Mouse (Mus musculus) hindbrain, embryonic 12.5 days (tissue): ENCODE measurements at regions not wholly inside any gene's neighbourhood (a gene's known extent, or its start where the extent isn't known, plus 50 kb on each side); places are given as distances from the start of the nearest gene placed in this dataset.
"Not testable (repeated sequence)": the region's sequence is repeated elsewhere in the genome, so short reads cannot be mapped to it uniquely, and the experiment has no call there.

Experiments used
- ATAC-seq: fragments of 200-750 bp; cut with Nextera tagmentation; 2 replicates; pipeline ENCODE4 v1.8.0; 2017; ENCODE audit warnings: moderate TSS enrichment; ENCODE audit not compliant: low FRiP score
- H3K27ac ChIP-seq: fragments of 300-500 bp; sonication (generic); 2 replicates; pipeline ENCODE4 v1.5.1; 2016; ENCODE audit warnings: mild to moderate bottlenecking
- H3K27me3 ChIP-seq: fragments of 300-500 bp; sonication (generic); 2 replicates; pipeline ENCODE4 v1.6.1; 2016; ENCODE audit warnings: mild to moderate bottlenecking
- H3K36me3 ChIP-seq: fragments of 300-500 bp; sonication (generic); 2 replicates; pipeline ENCODE4 v1.6.1; 2016; ENCODE audit warnings: mild to moderate bottlenecking
- H3K4me1 ChIP-seq: fragments of 300-500 bp; sonication (generic); 2 replicates; pipeline ENCODE4 v1.6.1; 2016
- H3K4me2 ChIP-seq: fragments of 300-500 bp; sonication (generic); replicated peaks from 2 replicates; pipeline ENCODE4 v1.6.1; 2016; ENCODE audit warnings: mild to moderate bottlenecking
- H3K4me3 ChIP-seq: fragments of 300-500 bp; sonication (generic); 2 replicates; pipeline ENCODE4 v1.5.1; 2016; ENCODE audit warnings: mild to moderate bottlenecking
- H3K9ac ChIP-seq: fragments of 300-500 bp; sonication (generic); 2 replicates; pipeline ENCODE4 v1.6.1; 2016; ENCODE audit warnings: mild to moderate bottlenecking, moderate library complexity
- H3K9me3 ChIP-seq: fragments of 300-500 bp; sonication (generic); replicated peaks from 2 replicates; pipeline ENCODE4 v1.6.1; 2016; ENCODE audit warnings: mild to moderate bottlenecking
- WGBS: fragments of 180-500 bp; shearing (Covaris S2); methylation state at CpG from one replicate; pipeline ENCODE4 v1.1.7; 2016; 5-methylcytosine and 5-hydroxymethylcytosine counted together

DNA sequence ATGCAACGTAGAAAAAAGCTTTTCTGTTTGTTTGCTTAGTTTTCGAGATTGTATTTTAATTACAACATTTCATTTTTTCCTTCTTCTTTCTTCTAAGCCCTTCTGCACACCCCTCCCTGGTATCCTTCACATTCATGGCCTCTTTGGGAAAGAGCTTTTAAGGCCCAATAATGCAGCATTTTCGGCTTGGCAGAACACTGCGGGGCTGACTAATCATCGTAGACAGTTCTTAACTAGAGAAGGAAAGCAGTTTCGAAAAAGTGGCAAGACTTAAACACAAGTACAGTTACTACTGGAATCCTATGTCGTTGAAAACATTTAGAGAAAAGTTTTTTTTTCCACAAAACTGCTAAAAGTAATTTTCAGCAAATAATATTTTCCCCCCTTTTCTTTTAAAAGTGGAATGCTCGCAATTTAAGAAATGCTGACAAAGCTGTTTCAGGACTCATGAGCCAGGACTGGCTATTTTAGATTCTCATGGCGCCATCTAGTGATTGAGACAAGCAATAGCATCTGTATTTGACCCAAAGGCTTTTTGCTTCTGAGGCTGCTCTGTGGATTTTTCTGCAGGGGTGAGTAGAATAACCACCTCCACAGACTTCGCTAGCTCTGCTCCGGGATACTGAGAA lies 137.7 kb upstream of the Fam3c start:
- no peak overlapping the region for H3K9ac ChIP-seq
- H3K36me3 ChIP-seq, result no peaks in the 10 kb centered on the region
- H3K27me3 ChIP-seq, result no peaks in the 10 kb centered on the region
- H3K27ac ChIP-seq, result no peak overlapping the region
- H3K4me2 ChIP-seq, result no peak overlapping the region
- 46% methylated on average over 11 of the region's 11 CpGs for WGBS
- H3K4me1 ChIP-seq, result no peaks in the 10 kb centered on the region
- peak; percentile 68; the same call in 1 of the 2 replicates for ATAC-seq
- no peaks in the 10 kb centered on the region for H3K9me3 ChIP-seq
- no peak overlapping the region for H3K4me3 ChIP-seq

DNA sequence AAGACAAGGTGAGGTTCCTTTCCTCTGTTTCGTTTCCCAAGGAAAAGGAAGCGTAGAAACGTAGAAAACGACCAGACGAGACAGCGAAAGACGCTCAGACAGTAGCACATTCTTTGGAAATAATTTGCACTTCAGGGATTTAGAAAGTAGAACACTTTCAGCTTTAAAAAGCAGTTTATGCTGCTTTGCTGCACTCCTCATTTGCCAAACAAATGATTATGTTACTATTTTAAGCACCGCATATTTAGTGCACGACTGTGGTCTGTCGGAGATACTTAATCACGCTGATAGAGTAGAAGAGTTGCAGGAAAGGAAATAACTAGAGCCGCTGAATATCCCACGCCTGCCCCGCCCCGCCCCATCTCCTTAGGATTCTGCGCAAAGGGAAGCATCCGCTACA lies 136.9 kb upstream of the Fam3c start:
- Histone ChIP-seq H3K4me1 (no peaks in the 10 kb centered on the region), H3K27me3 (no peaks in the 10 kb centered on the region), H3K4me2 (no peak overlapping the region), H3K36me3 (no peaks in the 10 kb centered on the region), H3K4me3 (no peak overlapping the region), H3K9me3 (no peaks in the 10 kb centered on the region), H3K9ac (no peak overlapping the region), H3K27ac (no peak overlapping the region)
- WGBS, result 93% methylated on average over 17 of the region's 17 CpGs
- no peak for ATAC-seq

DNA sequence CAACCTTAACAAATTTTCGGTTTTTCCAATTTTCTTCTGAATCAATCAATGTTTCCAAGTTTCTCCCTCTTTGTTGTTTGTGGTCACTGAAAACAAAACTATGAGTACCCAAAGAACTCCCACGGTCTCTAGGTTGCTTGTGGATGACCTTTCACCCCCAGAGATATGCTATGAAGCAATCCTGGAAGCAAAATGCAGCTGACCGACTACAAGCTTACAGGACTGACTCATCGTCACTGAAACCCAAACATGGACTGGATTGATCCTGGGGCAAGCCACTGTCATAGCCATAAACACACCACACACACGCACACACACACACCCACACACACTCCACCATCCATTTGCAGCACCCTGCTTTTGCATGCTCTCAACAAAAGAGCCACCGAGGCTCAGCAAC lies 134.7 kb upstream of the Fam3c start:
- H3K9ac ChIP-seq, result no peak overlapping the region
- H3K27me3 ChIP-seq, result no peaks in the 10 kb centered on the region
- H3K36me3 ChIP-seq, result no peaks in the 10 kb centered on the region
- H3K4me2 ChIP-seq, result no peak overlapping the region
- no peak overlapping the region for H3K4me3 ChIP-seq
- H3K9me3 ChIP-seq, result no peaks in the 10 kb centered on the region
- H3K27ac ChIP-seq, result no peak overlapping the region
- no peak for ATAC-seq
- H3K4me1 ChIP-seq, result no peaks in the 10 kb centered on the region
- WGBS, result 88% methylated on average over 6 of the region's 6 CpGs

DNA sequence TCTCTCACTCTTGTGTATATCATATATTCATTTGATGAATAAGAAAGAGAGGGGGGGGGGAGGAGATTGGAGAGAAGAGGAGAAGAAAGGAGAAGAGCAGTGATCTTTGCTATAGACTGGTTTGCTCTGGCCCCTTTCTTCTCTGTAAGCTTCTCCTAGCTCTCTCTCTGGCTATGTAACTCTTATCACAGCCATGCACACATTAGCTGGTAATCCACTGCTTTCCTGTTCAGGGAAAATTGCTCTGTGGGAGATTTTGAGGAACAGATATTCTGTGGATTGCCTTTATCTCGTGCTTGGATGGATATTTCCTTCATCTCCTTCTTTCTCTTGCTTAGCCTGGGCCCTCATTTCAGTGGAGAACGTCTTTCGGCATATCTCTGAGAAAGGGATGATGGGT lies 131.4 kb upstream of the Fam3c start:
- H3K36me3 ChIP-seq, result no peaks in the 10 kb centered on the region
- no peak overlapping the region for H3K4me3 ChIP-seq
- no peak overlapping the region for H3K27ac ChIP-seq
- no peaks in the 10 kb centered on the region for H3K9me3 ChIP-seq
- H3K4me1 ChIP-seq, result no peaks in the 10 kb centered on the region
- 81% methylated on average over 3 of the region's 3 CpGs for WGBS
- no peaks in the 10 kb centered on the region for H3K27me3 ChIP-seq
- no peak overlapping the region for H3K9ac ChIP-seq
- no peak for ATAC-seq
- H3K4me2 ChIP-seq, result no peak overlapping the region

DNA sequence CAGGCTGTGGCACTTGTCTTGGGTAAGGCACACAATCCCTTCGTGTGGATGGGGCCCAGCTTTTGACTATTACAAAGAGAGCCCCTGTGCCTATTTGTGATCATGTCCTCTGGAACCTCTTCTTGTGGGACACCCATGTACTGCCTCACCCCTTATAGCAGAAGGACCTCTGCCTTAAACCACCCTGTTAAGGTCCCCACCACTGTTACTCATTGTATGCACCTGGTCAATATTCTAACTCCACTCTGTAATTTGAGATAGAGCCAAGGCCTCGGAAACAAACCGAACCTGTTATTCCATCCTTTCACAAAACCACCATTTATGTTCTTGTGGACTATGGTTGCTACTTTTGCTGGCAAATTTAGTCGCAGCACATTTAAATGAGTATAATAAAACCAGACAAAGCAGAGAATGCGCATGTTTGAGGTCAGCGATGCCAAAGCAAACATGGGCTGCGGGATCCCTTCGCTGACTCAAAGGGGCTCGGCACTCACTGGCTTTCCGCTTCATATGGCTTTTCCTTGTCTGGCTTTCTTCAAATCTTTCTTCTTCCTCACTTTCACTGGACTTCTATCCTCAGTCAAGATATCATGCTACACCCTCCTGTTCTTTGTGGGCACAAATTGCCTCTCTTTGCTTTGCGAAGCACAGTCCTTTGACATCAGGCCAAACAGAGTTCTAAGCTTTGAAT lies 129.9 kb upstream of the Fam3c start:
- 79% methylated on average over 11 of the region's 11 CpGs for whole genome bisulfite sequencing
- no peaks in the 10 kb centered on the region for H3K9me3 ChIP-seq
- no peaks in the 10 kb centered on the region for H3K27me3 ChIP-seq
- H3K4me3 ChIP-seq, result no peak overlapping the region
- H3K9ac ChIP-seq, result no peak overlapping the region
- H3K27ac ChIP-seq, result no peak overlapping the region
- H3K36me3 ChIP-seq, result no peaks in the 10 kb centered on the region
- no peak overlapping the region for H3K4me2 ChIP-seq
- no peak for ATAC-seq
- no peaks in the 10 kb centered on the region for H3K4me1 ChIP-seq

DNA sequence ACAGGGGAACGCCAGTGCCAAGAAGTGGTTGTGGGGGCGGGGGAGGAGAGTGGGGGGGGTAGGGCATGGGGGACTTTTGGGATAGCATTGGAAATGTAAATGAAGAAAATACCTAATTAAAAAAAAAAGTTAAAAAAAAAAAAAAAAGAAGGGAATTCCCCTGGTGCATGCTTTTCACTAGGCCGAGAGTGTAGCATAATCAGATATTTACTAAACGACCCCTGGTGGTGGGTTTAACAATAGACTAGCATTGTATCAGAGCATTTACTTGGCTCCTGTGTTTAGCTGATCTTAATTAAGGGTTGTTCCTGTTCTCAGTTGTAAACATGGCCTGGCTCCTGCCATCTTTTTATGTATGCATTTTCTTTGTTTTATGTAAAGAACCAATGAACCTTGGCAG lies 126.2 kb upstream of the Fam3c start:
- WGBS, result 85% methylated on average over 4 of the region's 4 CpGs
- not testable (repeated sequence) for H3K9me3 ChIP-seq

DNA sequence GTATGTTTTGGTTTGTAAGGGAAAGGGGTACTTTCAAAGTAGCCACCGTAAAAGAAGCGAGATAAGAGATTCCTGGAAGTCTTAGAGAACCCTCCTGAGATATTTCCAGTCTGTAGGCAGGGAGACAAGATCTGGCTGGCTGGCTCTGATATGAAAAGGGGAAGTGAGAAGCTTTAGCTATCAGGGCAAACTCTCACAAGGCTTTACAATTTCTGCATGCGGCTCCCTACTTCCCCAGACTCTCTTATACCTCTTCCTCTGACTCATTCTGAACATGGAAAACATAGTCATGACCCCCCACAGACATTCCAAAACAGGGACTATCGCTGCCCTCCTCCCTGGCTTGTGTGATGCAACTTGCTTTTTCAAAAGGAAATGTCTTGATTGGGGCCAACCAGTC lies 118.6 kb upstream of the Fam3c start:
- no peak overlapping the region for H3K4me3 ChIP-seq
- no peaks in the 10 kb centered on the region for H3K9me3 ChIP-seq
- no peak overlapping the region for H3K27ac ChIP-seq
- H3K27me3 ChIP-seq, result no peaks in the 10 kb centered on the region
- no peak for ATAC-seq
- H3K4me2 ChIP-seq, result no peak overlapping the region
- 85% methylated on average over 4 of the region's 4 CpGs for WGBS
- no peak overlapping the region for H3K9ac ChIP-seq
- no peaks in the 10 kb centered on the region for H3K36me3 ChIP-seq
- H3K4me1 ChIP-seq, result no peaks in the 10 kb centered on the region

More for the DNA sequence above, 126.2 kb upstream of the Fam3c start:
- H3K36me3 ChIP-seq, H3K27me3 ChIP-seq, H3K9ac ChIP-seq, H3K4me3 ChIP-seq, H3K4me1 ChIP-seq, ATAC-seq, H3K27ac ChIP-seq, H3K4me2 ChIP-seq: not testable (repeated sequence)

DNA sequence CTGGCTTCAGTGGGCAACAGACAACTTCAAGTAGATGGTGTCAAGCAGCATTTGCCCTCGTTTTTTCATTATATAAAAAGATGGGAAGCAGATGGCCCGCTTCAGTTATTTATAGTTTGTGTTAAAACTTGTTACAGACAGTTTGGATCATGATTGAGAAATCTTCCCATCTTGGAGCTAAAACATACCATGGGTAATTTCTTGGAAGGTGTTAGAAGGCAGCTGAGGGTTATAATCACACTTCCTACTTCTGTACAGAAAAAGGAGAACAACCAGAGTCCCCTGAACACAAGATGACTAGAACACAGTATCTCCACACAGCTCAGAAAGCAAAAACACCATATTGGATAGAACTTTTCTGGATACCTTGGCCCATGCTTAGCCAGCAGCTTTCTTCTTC lies 118.0 kb upstream of the Fam3c start:
- H3K4me1 ChIP-seq, result no peaks in the 10 kb centered on the region
- WGBS, result 76% methylated on average over 2 of the region's 2 CpGs
- H3K4me2 ChIP-seq, result no peak overlapping the region
- no peak overlapping the region for H3K4me3 ChIP-seq
- no peaks in the 10 kb centered on the region for H3K9me3 ChIP-seq
- H3K9ac ChIP-seq, result no peak overlapping the region
- no peaks in the 10 kb centered on the region for H3K27me3 ChIP-seq
- H3K36me3 ChIP-seq, result no peaks in the 10 kb centered on the region
- no peak overlapping the region for H3K27ac ChIP-seq
- no peak for ATAC-seq

DNA sequence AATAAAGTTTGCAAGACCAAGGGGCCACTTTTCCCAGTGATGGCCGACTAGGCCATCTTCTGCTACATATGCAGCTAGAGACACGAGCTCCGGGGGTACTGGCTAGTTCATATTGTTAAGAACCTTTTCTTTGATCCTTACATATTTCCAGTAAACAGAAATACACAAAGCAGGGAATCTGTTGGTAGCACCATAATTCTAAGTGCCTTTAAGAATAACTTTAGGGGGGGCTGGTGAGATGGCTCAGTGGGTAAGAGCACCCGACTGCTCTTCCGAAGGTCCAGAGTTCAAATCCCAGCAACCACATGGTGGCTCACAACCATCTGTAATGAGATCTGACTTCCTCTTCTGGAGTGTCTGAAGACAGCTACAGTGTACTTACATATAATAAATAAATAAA lies 116.4 kb upstream of the Fam3c start:
- not testable (repeated sequence) for H3K4me3 ChIP-seq, H3K27me3 ChIP-seq, H3K4me2 ChIP-seq, H3K9ac ChIP-seq, H3K27ac ChIP-seq, ATAC-seq, H3K9me3 ChIP-seq, H3K4me1 ChIP-seq, H3K36me3 ChIP-seq
- WGBS, result 92% methylated on average over 5 of the region's 5 CpGs

DNA sequence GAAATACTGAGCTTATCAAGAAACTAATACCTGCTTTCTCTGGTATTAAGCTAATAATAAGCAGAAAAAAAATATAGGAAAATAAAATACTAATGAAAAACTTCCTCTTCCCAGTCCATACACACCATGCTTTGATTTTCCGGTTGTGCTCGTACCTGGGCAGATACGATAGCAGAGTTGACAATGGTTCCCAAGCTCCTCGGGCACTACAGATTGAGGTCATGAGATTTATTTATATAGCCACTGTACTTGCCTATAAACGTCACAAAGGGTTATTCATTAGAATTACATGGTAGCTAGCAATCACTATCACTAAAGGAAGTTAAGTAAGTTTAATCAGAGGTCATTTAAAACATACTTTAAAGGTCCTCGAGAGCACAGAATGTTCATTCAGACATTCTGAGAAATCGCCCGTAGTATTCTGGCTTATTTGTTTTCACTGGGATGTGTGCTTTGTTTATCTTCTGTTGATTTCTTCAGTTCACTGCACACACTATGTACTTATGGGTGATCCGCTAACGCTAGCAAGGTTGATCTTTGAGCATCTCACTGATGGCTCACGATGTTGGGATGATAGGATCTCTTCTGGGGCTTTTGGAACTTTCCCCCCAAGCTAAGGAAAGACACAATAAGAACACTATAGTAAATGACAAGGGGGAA lies 111.4 kb upstream of the Fam3c start:
- Histone ChIP-seq H3K4me3 (no peak overlapping the region), H3K27ac (no peak overlapping the region), H3K9me3 (no peaks in the 10 kb centered on the region), H3K4me1 (no peaks in the 10 kb centered on the region), H3K36me3 (no peaks in the 10 kb centered on the region), H3K4me2 (no peak overlapping the region), H3K9ac (no peak overlapping the region), H3K27me3 (no peaks in the 10 kb centered on the region)
- ATAC-seq, result no peak
- 90% methylated on average over 11 of the region's 11 CpGs for WGBS

DNA sequence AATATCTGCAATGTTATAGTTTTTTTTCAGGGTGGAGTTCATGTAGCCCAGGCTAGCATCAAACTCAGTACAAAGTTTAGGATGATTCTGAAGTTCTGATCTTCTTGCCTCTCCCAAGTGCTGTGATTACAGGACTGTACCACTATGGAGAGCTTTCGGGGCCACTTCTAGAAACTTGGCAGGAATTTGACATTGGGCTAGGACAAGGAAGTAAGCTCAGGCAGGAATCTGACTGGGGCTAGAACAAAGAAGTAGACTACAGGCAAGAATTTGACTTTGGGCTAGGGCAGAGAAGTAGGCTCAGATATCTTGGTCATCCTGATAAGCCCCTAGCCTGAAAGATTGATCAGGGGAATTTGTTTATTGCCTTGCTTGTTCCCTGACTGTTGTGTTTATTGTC lies 109.9 kb upstream of the Fam3c start:
- Histone ChIP-seq H3K9ac (no peak overlapping the region), H3K36me3 (no peaks in the 10 kb centered on the region), H3K4me2 (no peak overlapping the region), H3K27me3 (no peaks in the 10 kb centered on the region), H3K4me3 (no peak overlapping the region), H3K9me3 (no peaks in the 10 kb centered on the region), H3K27ac (no peak overlapping the region), H3K4me1 (no peaks in the 10 kb centered on the region)
- 96% methylated on average over 1 of the region's 1 CpGs for WGBS
- ATAC-seq, result no peak

DNA sequence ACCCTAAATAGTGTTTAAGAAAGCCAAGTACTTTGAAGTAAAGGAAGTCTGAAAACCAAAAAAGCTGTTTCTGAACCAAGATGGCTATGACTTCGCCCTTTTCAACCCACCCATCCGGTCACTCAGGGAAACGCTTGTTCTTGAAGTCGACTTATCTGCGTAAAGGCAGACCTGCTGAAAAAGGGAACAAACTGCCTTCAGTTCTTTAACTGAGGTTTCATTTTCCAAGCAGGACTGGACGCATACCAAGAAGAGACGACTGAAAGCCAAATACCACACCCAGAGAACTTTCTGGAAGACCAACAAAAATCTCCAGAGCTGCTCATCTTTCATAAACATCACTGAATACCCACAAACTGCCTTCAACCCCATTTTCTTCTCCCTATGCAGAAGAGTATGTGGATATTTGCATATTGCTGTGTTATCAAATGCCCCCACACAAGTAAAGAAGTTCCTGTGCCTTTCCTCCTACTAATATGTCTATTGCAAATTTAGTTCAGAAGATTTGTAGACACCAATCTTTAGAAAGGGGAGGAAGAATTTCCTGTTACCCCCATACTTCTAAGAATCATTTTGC lies 103.5 kb upstream of the Fam3c start:
- H3K4me1 ChIP-seq, result no peaks in the 10 kb centered on the region
- H3K9ac ChIP-seq, result no peak overlapping the region
- H3K27ac ChIP-seq, result no peak overlapping the region
- no peaks in the 10 kb centered on the region for H3K36me3 ChIP-seq
- H3K4me2 ChIP-seq, result no peak overlapping the region
- no peak overlapping the region for H3K4me3 ChIP-seq
- WGBS, result 90% methylated on average over 7 of the region's 7 CpGs
- no peaks in the 10 kb centered on the region for H3K9me3 ChIP-seq
- H3K27me3 ChIP-seq, result no peaks in the 10 kb centered on the region
- no peak for ATAC-seq
